Mouse (Mus musculus) c-Kit-positive CD71-positive TER-119-negative erythroid progenitor cells, embryonic 14.5 days (primary cell): ENCODE data around the gene Hnrnpul1.

Experiments
- DNase-seq: peaks from one replicate; pipeline ENCODE4 v3.0.0-alpha.2; 2013; ENCODE audit warnings: low read depth

Gene Hnrnpul1

DNA sequence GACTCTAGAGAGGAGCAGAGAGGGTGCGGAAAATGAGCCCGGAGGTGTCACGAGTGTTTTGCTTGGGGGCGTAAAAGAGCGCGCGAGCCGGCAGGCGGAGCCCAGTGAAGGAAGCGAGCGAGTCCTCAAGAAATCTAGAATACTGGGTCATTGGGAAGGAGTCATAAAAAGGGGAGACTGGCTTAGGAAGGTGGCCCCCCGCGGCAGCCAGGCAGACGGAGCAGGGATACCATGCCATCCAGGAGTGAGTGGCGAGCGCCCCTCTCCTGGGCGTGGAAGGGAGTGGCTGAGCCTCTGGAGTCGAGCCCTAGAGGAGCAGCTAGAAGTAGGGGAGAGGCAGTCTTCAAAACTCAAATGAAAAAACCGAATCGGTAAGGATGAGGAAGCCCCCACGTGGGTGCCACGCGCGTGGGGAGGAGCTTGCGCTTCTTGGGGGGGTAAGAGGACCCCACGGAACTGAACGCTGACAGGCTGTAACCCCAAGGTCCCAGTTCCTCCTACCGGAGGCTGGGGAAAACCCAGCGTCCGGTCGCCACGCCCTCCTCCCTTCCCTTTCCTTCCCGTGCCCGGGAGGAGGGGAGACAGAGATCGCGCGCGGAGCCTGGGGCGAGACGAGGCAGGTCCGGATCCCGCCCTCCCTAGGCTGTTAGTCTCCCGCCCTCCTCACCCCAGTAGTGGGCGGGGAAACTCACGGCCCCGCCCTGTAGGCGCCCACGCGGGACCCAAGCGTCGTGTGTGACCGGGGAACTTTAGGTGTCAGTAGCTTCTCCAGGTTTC, 65.6 kb downstream of the Hnrnpul1 start:
- DNase-seq = peak; percentile 86

DNA sequence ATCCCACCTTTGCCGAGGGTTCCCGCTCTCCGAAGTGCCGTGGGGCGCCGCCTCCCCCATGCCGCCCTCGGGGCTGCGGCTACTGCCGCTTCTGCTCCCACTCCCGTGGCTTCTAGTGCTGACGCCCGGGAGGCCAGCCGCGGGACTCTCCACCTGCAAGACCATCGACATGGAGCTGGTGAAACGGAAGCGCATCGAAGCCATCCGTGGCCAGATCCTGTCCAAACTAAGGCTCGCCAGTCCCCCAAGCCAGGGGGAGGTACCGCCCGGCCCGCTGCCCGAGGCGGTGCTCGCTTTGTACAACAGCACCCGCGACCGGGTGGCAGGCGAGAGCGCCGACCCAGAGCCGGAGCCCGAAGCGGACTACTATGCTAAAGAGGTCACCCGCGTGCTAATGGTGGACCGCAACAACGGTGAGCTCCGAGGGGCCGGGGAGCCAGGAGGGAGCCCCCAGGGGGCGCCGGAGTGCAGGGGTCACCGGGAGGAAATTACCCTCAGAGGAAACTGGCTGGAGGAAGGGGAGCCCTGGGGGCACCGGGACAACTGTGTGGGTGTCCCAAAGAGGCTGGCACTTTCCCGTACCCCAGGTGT, 66.7 kb downstream of the Hnrnpul1 start:
- no peak for DNase-seq

DNA sequence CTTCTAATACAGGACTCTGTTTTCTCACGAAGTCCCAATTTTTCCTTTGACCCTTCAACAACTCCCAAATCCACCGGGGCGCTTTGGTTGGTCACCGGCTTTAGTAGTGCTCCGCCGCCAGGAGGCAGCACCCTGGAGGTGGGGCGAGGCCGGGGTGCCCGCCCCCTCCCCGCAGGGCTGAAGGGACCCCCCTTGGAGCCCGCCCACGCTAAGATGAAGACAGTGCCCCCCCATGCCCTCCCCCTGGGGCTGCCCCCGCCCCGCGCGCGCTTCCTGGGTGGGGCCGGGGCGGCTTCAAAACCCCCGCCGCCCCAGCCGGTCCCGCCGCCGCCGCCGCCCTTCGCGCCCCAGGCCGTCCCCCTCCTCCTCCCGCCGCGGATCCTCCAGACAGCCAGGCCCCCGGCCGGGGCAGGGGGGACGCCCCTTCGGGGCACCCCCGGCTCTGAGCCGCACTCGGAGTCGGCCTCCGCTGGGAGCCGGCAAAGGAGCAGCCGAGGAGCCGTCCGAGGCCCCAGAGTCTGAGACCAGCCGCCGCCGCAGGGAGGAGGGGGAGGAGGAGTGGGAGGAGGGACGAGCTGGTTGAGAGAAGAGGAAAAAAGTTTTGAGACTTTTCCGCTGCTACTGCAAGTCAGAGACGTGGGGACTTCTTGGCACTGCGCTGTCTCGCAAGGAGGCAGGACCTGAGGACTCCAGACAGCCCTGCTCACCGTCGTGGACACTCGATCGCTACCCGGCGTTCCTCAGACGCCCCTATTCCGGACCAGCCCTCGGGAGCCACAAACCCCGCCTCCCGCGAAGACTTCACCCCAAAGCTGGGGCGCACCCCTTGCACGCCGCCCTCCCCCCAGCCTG, 67.7 kb downstream of the Hnrnpul1 start, which contains the start of gene Tgfb1:
Gene Tgfb1 (plus strand): TSS at position 323 of the 852 bp plus-strand sequence.
- DNase-seq = peak; percentile 60

DNA sequence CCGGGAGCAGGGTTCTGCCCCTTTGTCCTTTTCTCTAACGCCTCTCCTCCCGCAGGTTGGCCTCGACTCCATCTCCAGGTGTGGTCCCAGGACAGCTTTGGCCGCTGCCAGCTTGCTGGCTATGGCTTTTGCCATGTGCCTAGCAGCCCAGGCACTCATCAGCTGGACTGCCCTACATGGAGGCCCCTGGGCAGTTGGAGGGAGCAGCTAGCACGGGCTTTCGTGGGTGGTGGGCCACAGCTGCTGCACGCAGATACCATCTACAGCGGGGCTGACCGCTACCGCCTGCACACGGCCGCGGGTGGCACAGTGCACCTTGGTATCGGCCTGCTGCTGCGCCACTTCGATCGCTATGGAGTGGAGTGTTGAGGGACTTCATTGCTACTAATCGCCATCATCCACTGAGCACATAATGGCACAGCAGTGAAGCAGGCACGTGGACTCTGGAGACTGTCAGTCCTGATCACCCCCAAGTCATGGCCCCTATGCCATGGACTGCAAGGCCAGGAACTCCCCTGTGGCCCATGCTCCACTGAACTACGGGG, 68.6 kb downstream of the Hnrnpul1 start:
- no peak for DNase-seq

DNA sequence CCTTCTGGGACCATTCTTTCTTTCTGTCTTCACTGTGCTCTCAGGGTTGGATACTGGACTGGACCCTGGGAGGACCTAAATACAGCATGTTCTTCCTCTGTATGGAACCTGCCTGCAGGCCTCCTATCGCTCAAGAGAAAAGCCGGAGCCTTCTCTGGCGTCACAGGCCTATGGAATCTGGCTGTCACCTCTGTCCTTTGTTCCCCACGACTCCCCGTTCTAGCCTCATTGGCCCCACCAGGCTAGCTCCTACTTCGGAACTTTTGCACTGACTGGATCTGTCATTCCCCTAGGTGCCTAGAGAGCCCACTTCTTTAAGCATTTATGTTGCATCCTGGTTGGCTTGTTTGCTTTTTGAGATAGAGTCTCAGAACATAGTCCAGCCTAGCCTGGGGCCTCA, 69.9 kb downstream of the Hnrnpul1 start:
- DNase-seq = no peak

DNA sequence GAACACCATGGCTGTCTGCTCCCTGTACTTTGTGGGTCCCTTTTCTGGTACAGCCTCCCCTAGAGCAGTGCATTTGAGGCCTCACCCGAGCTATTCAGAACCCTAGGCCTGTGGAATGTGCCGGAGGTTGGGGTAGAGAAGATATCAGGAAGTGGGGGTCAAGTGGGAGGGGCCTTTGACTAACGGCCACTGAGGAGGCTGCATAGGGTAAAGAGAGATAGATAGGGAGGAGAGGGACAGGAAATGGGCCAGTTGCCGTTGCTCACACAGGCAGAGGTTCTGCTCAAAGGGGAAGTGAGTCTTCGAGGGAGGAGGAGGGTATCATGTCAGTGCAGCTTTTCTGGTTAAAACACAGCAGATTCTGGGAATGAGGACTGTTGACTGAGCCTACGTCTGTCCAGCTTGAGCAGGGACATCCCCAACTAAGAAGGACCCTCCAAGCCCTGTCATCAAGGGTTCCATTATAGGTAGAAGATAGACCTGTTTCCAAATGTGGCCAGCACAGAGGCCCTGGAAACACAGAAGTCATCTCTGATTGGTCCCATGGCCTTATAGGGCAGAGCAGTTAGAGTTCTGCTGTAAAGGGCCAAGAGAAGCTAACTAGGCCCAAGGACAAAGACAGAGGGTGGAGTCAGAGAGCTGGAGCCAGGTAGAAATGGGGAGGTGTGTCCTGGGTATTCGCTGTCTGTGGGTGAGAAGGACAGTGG, 70.9 kb downstream of the Hnrnpul1 start:
- no peak for DNase-seq

DNA sequence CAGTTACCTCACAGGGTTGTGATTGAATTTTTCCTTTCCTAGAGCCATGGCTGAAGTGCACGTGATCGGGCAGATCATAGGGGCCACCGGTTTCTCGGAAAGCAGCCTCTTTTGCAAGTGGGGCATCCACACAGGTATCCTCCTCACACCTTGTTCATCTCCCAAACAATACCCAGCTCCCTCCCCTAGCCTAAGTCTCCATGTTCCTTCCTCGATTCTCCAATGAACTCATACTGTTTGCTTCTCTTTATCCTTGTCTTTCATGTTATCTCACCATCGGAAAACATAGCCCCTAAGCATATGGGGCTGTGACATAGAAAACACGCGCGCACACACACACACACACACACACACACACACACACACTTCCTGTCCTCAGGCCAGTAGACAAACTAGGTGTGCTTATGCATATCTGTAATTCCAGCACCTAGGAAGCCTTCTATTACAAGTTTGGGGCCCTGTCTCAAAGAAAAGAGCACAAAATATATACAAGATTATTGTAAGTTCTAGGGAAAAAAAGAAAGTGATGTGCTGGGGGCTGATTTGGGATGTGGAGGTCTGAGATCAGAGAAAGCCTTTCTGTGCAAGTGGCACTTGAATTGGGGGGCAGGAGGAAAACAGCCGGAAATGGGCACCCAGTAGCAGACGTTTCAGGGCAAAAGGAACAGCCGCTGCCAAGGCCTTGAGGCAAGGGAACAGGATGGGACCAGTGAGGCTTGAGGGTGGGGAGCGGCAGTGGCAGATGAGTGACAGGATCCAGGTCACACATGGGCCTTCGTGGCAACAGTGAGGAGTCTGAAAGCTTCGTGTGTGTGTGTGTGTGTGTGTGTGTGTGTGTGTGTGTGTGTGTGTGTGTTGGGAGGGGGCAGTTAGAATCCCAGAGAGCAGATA, 73.0 kb downstream of the Hnrnpul1 start:
- no peak for DNase-seq

DNA sequence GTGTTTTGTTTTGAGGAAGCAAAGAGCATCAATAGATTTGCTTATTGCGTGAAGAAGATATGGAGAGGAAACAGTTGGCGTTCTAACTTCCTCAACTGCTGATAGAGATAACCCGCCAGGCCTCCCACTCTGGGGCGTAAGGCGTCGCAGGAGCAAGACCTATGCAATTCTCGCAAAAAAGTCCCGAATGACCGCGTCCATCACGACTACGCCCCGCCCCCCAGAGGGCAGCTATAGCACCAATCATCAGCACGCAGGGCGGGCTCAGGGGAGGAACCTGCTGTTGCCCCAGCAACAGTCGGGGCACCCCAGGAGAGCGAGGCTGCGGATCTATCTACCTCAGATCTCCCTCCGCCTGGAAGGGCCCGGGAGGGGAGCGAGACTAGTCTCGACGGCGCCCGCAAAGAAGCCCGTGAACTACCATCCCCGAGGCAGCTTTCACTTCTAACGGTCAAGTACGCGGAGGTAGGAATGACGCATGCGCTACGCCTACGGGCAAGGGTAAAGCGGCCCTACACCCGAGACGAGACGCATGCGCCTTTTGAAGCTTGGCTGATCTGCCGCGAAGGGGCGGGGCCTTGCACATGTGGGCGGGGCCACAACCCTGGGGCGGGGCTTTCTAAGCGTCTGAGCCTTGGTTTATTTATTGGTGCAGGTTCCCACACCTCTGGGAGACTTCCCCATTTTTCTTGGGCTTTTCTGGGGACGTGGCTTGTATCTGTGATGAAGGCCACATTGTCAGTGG, 73.9 kb downstream of the Hnrnpul1 start, which contains the start of gene B9d2:
Gene B9d2 (plus strand): TSS at position 267 of the 745 bp plus-strand sequence.
- DNase-seq = peak; percentile 97

DNA sequence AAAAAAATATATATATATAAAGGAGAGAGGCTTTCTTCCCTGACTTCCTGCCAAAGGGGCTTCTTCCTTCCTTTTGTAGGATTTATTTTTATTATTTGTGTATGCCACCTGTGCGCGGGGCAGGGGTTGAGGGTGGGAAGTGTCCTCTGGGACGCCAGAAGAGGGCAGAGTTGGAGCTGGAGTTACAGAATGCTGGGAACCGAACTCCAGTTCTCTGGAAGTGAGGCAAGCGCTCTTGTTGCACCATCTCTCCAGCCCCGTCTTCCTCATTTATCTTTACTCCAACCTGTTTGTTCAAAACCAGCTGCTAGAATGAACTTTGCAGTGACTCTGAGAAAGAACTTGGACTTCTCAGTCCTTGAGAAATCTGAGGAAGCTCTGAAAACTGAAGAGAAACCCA, 74.6 kb downstream of the Hnrnpul1 start:
- DNase-seq = no peak

DNA sequence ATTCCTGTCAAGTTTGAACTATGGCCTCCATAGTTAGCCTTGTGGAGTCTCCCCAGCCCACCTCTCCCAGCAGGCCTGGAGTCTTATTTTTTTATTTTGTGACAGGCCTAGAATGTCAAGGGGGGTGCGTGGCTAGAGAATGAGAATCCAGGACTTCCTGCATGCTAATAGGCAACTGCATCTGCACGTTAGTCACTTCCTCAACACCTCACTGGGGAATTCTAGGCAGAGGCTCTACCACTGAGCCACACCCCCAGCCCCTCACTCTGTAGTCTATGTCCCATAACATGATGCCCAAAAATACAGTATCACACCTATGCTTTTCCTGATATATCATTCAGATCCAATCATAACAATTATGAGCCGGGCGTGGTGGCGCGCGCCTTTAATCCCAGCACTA, 77.5 kb downstream of the Hnrnpul1 start:
- no peak for DNase-seq

DNA sequence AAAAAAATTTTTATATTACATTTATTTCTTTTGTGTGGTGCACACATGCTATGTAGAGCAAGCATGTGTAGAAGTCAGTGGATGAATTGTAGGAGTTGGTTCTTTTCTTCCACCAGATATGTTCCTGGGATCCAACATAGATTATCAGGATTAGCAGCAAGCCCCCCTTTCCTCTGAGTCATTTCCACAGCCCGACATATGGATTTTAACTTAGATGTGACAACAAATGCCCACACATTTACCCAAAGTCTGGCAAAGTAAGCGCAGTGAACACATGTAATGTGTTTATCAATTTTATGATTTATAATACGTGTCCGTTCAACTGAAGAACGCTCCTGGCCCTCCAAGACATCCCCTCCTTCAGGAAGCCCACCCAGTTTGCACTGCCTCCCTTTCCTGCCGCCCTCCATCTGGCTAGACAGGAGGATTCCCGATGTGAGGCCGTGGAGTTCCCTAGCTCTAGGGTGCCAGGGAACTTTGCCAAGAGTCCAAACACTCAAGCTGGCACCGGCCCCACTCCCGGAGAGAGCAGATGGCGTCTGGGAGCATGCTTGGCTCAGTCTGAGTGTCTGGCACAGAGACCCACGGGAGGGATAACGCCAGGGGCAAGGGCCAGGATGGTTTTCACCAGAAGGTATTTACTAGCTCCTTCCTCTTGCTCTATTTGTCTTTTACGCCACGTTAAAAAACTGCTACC, 78.3 kb downstream of the Hnrnpul1 start:
- DNase-seq = no peak

DNA sequence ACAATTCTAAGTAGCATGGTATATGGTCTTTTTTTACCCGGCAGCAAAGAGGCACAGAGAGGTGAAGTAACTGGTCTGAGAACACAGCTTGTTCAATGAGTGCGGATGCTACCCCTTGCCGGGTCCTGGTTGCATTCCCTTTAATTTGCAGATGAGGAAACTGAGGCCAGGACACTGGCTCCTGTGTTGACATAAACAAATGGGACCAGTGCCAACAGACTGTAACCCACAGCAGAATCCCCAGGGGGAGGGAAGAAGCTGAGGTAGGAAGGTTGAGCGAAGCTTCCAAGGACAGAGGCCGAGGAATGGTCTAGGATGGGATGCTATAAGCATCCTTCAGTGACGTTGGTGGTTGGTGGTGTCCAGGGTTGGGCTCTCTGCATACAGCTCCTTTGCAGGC, 79.2 kb downstream of the Hnrnpul1 start:
- no peak for DNase-seq

DNA sequence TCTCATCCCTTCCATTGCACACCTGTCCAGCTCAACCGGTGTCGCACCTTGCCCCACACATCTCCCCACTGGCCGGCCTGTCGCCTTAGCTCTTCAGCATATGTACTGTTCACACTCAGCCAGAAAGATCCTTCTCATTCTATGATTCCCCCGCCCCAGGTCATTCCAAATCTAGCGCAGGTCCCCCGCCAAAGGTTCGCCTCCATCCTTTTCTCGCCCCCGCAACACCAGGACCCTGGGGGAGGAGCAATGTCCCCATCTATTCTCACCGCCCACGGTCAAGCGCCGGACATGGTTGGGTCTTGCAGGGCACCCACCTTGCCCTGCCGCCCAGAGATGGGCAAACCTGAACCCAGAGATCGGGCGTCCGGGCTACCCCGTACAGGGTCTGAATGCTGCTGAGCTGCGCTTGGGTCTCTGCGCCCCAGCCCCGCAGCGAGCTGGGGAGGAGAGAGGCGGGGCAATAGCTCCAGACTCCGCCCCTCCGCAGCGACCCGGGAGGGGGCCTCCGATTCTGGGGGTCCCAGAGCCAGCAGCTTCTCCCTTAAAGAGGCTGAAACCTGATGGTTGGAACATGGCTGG, 79.7 kb downstream of the Hnrnpul1 start, which contains the start of gene Tmem91:
Gene Tmem91 (minus strand): TSS at position 448 of the 582 bp plus-strand sequence.
- DNase-seq = no peak

DNA sequence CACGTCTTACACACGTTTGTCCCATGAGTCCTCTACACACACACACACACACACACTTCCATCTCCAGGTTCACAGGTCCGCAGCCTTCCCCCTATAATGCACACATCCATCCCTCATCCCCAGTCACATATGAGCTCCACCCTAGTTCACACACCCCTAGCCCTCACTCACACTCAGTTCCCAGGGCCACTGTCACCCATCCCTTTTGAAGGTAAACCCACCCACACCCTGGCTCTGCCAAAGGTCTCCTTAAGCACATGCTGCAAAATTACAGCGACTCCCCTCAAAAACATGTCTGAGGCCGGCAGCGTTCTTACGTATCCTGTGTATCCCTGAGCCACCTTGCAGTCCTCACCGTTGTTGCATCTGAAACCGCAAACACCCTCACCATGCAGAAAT, 80.3 kb downstream of the Hnrnpul1 start:
- no peak for DNase-seq

DNA sequence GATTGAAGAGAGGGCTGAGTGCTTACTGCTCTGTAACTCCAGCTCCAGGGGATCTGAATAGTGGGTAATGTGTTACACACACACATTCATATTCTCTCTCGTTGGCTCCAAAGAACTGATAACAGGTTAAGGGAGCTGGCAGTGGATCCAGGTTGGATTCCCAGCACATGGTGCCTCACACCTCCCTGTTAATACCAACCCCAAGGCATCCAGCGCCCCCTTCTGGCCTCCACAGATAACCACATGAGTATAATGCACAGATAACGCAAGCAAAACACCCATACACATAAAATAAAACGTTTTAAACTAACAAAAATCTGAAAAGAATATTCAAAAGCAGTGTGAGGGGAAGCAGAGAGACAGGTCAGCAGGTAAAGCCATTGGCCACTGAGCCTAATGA, 82.1 kb downstream of the Hnrnpul1 start:
- DNase-seq = no peak

DNA sequence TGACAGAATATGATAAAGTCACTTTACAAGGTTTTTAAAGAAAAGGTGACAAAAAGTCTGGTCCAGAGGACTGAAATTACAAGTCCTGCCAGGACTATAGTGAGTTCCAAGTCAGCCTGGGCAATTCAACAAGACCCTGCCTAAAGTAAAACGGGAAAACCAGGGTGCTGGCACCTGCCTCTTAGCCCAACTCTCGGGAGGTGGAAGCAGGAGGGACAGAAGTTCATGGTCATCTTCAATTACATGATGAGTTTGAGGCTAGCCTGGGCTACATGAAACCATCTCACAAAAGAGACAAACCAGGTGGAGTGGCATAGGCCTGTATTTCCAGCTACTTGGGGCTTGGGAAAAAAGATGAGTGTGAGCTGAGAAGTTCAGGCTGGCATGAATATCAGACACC, 82.9 kb downstream of the Hnrnpul1 start:
- no peak for DNase-seq
